Mouse (Mus musculus) MEL (cell line): ENCODE results near the gene Ust. TPM values are rescaled to one million over a fixed set of nuclear protein-coding genes. Genes with fewer than 3 reads are reported as not detected.

Source experiments
- DNase-seq: peaks from one replicate; pipeline ENCODE4 v3.0.0; 2011; ENCODE audit warnings: low read depth, low spot score
- H3K27ac ChIP-seq: 2 replicates; pipeline ENCODE4 v1.5.1; 2012; ENCODE audit warnings: low read depth, mild to moderate bottlenecking, control low read depth, low read length, moderate library complexity; ENCODE audit not compliant: control insufficient read depth
- H3K27me3 ChIP-seq, 2 experiments: fragments of 150-350 bp in 1 of 2; sonication (generic) in 1 of 2; 2 replicates each; pipeline ENCODE4 v1.6.1; 2012; ENCODE audit warnings: low read length in 2 of 2, mild to moderate bottlenecking in 2 of 2, improper control_type of control experiment in 1 of 2, moderate library complexity in 1 of 2; ENCODE audit not compliant: insufficient read depth in 2 of 2, control insufficient read depth in 1 of 2
- H3K36me3 ChIP-seq, 2 experiments: 2 replicates each; pipeline ENCODE4 v1.6.1; 2012 to 2014; ENCODE audit warnings: low read length in 2 of 2, improper control_type of control experiment in 1 of 2, inconsistent platforms in 1 of 2, mild to moderate bottlenecking in 1 of 2; ENCODE audit not compliant: insufficient read depth in 2 of 2, control insufficient read depth in 1 of 2
- H3K4me1 ChIP-seq, 2 experiments: fragments of 150-350 bp in 1 of 2; sonication (generic) in 1 of 2; 2 replicates each; pipeline ENCODE4 v1.6.1; 2012; ENCODE audit warnings: low read length in 2 of 2, improper control_type of control experiment in 1 of 2, mild to moderate bottlenecking in 1 of 2; ENCODE audit not compliant: insufficient read depth in 2 of 2, control insufficient read depth in 1 of 2
- H3K4me3 ChIP-seq, 2 experiments: fragments of 150-350 bp in 1 of 2; sonication (generic) in 1 of 2; 2 replicates each; pipeline ENCODE4 v1.5.1; 2012; ENCODE audit warnings: low read depth in 2 of 2, low read length in 2 of 2, mild to moderate bottlenecking in 2 of 2, moderate library complexity in 2 of 2, control low read depth in 1 of 2, improper control_type of control experiment in 1 of 2; ENCODE audit not compliant: control insufficient read depth in 1 of 2, insufficient read depth in 1 of 2
- H3K79me2 ChIP-seq: 2 replicates; pipeline ENCODE4 v1.6.1; 2012; ENCODE audit warnings: mild to moderate bottlenecking, low read length, moderate library complexity; ENCODE audit not compliant: control insufficient read depth, poor library complexity, insufficient read depth
- H3K9ac ChIP-seq: 2 replicates; pipeline ENCODE4 v1.6.1; 2012; ENCODE audit warnings: low read depth, mild to moderate bottlenecking, control low read depth, low read length, moderate library complexity; ENCODE audit not compliant: control insufficient read depth, poor library complexity, severe bottlenecking
- H3K9me3 ChIP-seq: fragments of 150-350 bp; sonication (generic); replicated peaks from 2 replicates; pipeline ENCODE4 v1.6.1; 2012; ENCODE audit warnings: mild to moderate bottlenecking, low read length, improper control_type of control experiment, moderate library complexity; ENCODE audit not compliant: insufficient read depth
- BHLHE40 ChIP-seq: IDR thresholded peaks from 2 replicates; pipeline ENCODE4 v1.6.1; 2012; ENCODE audit warnings: low read depth, mild to moderate bottlenecking, inconsistent platforms, low read length, improper control_type of control experiment, borderline replicate concordance
- CTCF ChIP-seq, 3 experiments: IDR thresholded peaks in 2 of 3; conservative IDR thresholded peaks in 1 of 3; 2 replicates each; pipeline ENCODE4 v1.5.1; 2011 to 2012; ENCODE audit warnings: low read length in 3 of 3, low read depth in 2 of 3, mild to moderate bottlenecking in 2 of 3, improper control_type of control experiment in 1 of 3, inconsistent platforms in 1 of 3, mixed read lengths in 1 of 3, moderate library complexity in 1 of 3; ENCODE audit not compliant: control insufficient read depth in 1 of 3, insufficient read depth in 1 of 3, poor library complexity in 1 of 3, severe bottlenecking in 1 of 3
- E2F4 ChIP-seq: IDR thresholded peaks from 2 replicates; pipeline ENCODE4 v1.6.1; 2011; ENCODE audit warnings: low read depth, low read length, improper control_type of control experiment, borderline replicate concordance
- ELF1 ChIP-seq: IDR thresholded peaks from 2 replicates; pipeline ENCODE4 v1.6.1; 2014; ENCODE audit warnings: low read depth, mild to moderate bottlenecking, inconsistent platforms, low read length, improper control_type of control experiment, moderate library complexity
- ETS1 ChIP-seq: IDR thresholded peaks from 2 replicates; pipeline ENCODE4 v1.6.1; 2012; ENCODE audit warnings: low read depth, mild to moderate bottlenecking, inconsistent platforms, low read length, improper control_type of control experiment, moderate library complexity
- HCFC1 ChIP-seq: IDR thresholded peaks from 2 replicates; pipeline ENCODE4 v1.6.1; 2012; ENCODE audit warnings: low read depth, mild to moderate bottlenecking, inconsistent platforms, low read length, improper control_type of control experiment, moderate library complexity
- MAFK ChIP-seq: IDR thresholded peaks from 2 replicates; pipeline ENCODE4 v1.6.1; 2011; ENCODE audit warnings: low read depth, mild to moderate bottlenecking, low read length, improper control_type of control experiment, borderline replicate concordance
- MAZ ChIP-seq: IDR thresholded peaks from 2 replicates; pipeline ENCODE4 v1.6.1; 2012; ENCODE audit warnings: low read depth, mild to moderate bottlenecking, inconsistent platforms, low read length, improper control_type of control experiment
- MEF2A ChIP-seq: IDR thresholded peaks from 2 replicates; pipeline ENCODE4 v1.6.1; 2014; ENCODE audit warnings: low read depth, mild to moderate bottlenecking, inconsistent platforms, low read length, improper control_type of control experiment; ENCODE audit not compliant: poor library complexity, insufficient replicate concordance, severe bottlenecking; ENCODE audit errors: extremely low read depth
- MXI1 ChIP-seq: IDR thresholded peaks from 2 replicates; pipeline ENCODE4 v1.6.1; 2011; ENCODE audit warnings: mild to moderate bottlenecking, low read depth, low read length, improper control_type of control experiment
- POLR2A ChIP-seq, 2 experiments: IDR thresholded peaks; 2 replicates each; pipeline ENCODE4 v1.6.1; 2011 to 2012; ENCODE audit warnings: low read length in 2 of 2, mild to moderate bottlenecking in 2 of 2, control low read depth in 1 of 2, improper control_type of control experiment in 1 of 2, low read depth in 1 of 2, moderate library complexity in 1 of 2; ENCODE audit not compliant: control insufficient read depth in 1 of 2, insufficient read depth in 1 of 2, poor library complexity in 1 of 2
- POLR2AphosphoS2 ChIP-seq: IDR thresholded peaks from 2 replicates; pipeline ENCODE4 v1.6.1; 2011; ENCODE audit warnings: low read length, improper control_type of control experiment
- RCOR1 ChIP-seq: IDR thresholded peaks from 2 replicates; pipeline ENCODE4 v1.6.1; 2012; ENCODE audit warnings: low read depth, mild to moderate bottlenecking, inconsistent platforms, low read length, improper control_type of control experiment
- SIN3A ChIP-seq: IDR thresholded peaks from 2 replicates; pipeline ENCODE4 v1.6.1; 2012; ENCODE audit warnings: low read length, improper control_type of control experiment, inconsistent platforms
- USF1 ChIP-seq: IDR thresholded peaks from 2 replicates; pipeline ENCODE4 v1.6.1; 2014; ENCODE audit warnings: low read depth, mild to moderate bottlenecking, inconsistent platforms, low read length, improper control_type of control experiment, moderate library complexity
- ZC3H11A ChIP-seq: IDR thresholded peaks from 2 replicates; pipeline ENCODE4 v1.6.1; 2012; ENCODE audit warnings: low read depth, mild to moderate bottlenecking, inconsistent platforms, low read length, improper control_type of control experiment
- ZMIZ1 ChIP-seq: IDR thresholded peaks from 2 replicates; pipeline ENCODE4 v1.6.1; 2012; ENCODE audit warnings: low read depth, mild to moderate bottlenecking, inconsistent platforms, low read length, improper control_type of control experiment, moderate library complexity
- ZNF384 ChIP-seq: IDR thresholded peaks from 2 replicates; pipeline ENCODE4 v1.6.1; 2012; ENCODE audit warnings: low read depth, mild to moderate bottlenecking, inconsistent platforms, low read length, improper control_type of control experiment
- polyA plus RNA-seq, 2 experiments: library from polyadenylated mRNA; stranded (reverse) in 1 of 2; unstranded in 1 of 2; fragments of >175 nt in 1 of 2; fragments of >200 nt in 1 of 2; gene quantifications; 2 replicates each; pipeline versions ENCODE4 v1.2.1 to v1.2.4; 2012; ENCODE audit warnings: low replicate concordance in 2 of 2, low read depth in 1 of 2; ENCODE audit not compliant: insufficient read length in 2 of 2, insufficient read depth in 1 of 2, missing spikeins in 1 of 2
- total RNA-seq: library from RNA; depleted of rRNA; stranded (reverse); fragments of 300-350 nt; gene quantifications from 2 replicates; pipeline ENCODE4 v1.2.3, GENCODE M21; 2012

The Ust gene
- total and polyA plus RNA-seq, 3 experiments, result not detected

DNA sequence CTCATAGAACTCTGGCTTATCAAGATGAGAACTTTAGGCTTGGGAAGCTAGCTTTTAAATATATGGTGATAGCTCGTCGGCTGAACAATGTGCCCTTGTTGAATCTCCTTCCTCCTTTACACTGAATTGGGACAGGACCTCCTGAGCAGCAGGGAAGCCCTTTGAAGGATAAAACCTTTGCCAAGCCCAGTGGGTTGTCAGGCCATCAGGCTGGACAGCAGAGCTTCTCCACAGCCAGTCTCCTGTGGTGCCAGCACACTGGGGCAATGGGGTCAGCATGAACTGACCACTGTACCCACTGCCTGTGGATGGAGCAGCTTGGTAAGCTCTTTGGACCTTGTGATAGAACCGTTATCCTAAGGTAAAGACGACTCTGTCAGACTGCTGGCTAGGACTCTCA, 214.4 kb downstream of the Ust start:
- H3K9me3 ChIP-seq, result no peaks in the 10 kb centered on the region
- H3K79me2 ChIP-seq, result no peaks in the 10 kb centered on the region
- no peak for DNase-seq
- H3K27ac ChIP-seq, result no peak overlapping the region
- no peaks in the 10 kb centered on the region for H3K27me3 ChIP-seq
- no peak overlapping the region for H3K9ac ChIP-seq
- no peak for TF ChIP-seq MAZ
- no peak for TF ChIP-seq ZMIZ1
- TF ChIP-seq USF1, result no peak
- TF ChIP-seq ZC3H11A, result no peak
- TF ChIP-seq HCFC1, result no peak
- no peak for TF ChIP-seq RCOR1
- no peak for TF ChIP-seq POLR2AphosphoS2
- no peaks in the 10 kb centered on the region for H3K36me3 ChIP-seq
- H3K4me3 ChIP-seq, result no peak overlapping the region
- no peaks in the 10 kb centered on the region for H3K4me1 ChIP-seq

DNA sequence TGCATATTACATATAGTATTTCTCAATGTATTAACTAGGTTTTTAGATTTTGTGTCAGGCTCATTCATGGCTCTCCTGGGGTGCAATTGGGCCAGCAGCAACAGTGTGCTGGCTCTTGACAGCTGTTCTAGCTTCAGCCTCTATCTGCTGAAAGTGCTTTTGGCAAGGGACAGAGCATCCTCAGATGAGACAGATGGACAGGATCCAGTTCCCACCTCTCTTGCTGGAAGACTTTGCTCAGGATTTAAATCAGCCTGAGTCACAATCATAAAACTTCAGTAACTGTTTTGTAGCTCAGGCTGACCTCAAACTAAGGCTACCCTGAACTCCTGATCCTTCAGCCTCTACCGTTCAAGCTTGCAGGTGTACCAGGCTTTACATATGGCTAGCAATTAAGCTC, 219.5 kb downstream of the Ust start:
- Histone ChIP-seq H3K27me3 (no peaks in the 10 kb centered on the region), H3K4me3 (no peak overlapping the region), H3K9ac (no peak overlapping the region), H3K79me2 (no peaks in the 10 kb centered on the region), H3K9me3 (no peaks in the 10 kb centered on the region), H3K27ac (no peak overlapping the region), H3K4me1 (no peaks in the 10 kb centered on the region), H3K36me3 (no peaks in the 10 kb centered on the region)
- DNase-seq, result no peak
- TF ChIP-seq ZNF384 (no peak), E2F4 (no peak), POLR2A (IDR thresholded peaks at IDR 0.05; ENCODE audit: control insufficient read depth in 1 of 2, insufficient read depth in 1 of 2, low read depth in 1 of 2, low read length in 2 of 2, poor library complexity in 1 of 2) (no peak), MEF2A (no peak)

DNA sequence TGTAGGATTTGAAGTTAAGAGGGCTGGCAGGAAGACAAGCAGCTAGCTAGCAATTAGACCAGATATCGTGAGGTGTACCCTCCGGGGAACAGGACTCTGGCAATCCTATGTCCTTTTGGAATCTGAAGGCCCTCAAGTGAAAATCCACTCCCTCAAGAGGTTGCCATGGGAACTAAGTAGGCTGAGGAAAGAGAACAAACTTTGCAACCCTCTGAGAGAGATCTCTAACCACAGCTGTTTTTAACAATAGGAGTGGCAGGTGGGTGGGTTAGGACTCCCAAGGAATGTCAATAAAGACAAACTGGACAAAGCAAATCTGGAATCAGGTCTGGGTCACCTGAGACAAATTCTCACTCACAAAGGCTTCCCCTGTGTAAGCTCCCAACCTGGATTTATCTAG, 221.4 kb downstream of the Ust start:
- Histone ChIP-seq H3K4me3 (no peak overlapping the region), H3K27me3 (no peaks in the 10 kb centered on the region), H3K36me3 (no peaks in the 10 kb centered on the region), H3K4me1 (no peaks in the 10 kb centered on the region), H3K9ac (no peak overlapping the region), H3K9me3 (no peaks in the 10 kb centered on the region), H3K27ac (no peak overlapping the region), H3K79me2 (no peaks in the 10 kb centered on the region)
- no peak for DNase-seq
- no peak for TF ChIP-seq CTCF (IDR thresholded peaks at IDR 0.05 in 2 of 3, conservative IDR thresholded peaks at IDR 0.05 in 1 of 3; ENCODE audit: control insufficient read depth in 1 of 3, insufficient read depth in 1 of 3, low read depth in 2 of 3, low read length in 3 of 3, poor library complexity in 1 of 3, severe bottlenecking in 1 of 3)
- no peak for TF ChIP-seq BHLHE40
- no peak for TF ChIP-seq ELF1
- no peak for TF ChIP-seq MXI1
- no peak for TF ChIP-seq ZNF384
- TF ChIP-seq ETS1, result no peak
- no peak for TF ChIP-seq ZMIZ1
- no peak for TF ChIP-seq SIN3A
- no peak for TF ChIP-seq ZC3H11A
- TF ChIP-seq USF1, result no peak
- TF ChIP-seq MAFK, result no peak
